Mouse (Mus musculus): ENCODE measurements at regions not wholly inside any gene's neighbourhood (a gene's known extent, or its start where the extent isn't known, plus 50 kb on each side); places are given as distances from the start of the nearest gene placed in this dataset.

DNA sequence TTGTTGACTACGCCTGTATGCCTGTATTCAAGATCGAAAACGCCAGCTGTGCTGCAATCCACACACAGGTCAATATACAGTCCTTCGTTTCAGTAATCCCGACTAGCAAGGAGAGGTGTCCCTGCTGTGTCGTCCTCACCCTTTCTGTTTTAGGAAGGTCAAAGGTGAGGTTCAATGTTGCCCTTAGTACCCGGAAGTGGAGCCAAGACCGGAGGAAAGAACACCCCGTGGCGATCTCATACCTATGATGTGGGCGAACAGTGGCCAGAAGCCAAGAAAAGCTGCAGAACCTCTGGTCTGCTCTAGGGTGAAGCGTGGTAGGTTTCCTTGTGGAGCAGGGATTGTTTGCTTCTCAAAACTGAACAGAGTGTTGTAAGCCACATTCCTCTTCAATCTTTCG is 217.9 kb upstream of the Nr2f2 start:
- no peak for DNase-seq (ENCODE audit: low spot score in 2 of 2)

DNA sequence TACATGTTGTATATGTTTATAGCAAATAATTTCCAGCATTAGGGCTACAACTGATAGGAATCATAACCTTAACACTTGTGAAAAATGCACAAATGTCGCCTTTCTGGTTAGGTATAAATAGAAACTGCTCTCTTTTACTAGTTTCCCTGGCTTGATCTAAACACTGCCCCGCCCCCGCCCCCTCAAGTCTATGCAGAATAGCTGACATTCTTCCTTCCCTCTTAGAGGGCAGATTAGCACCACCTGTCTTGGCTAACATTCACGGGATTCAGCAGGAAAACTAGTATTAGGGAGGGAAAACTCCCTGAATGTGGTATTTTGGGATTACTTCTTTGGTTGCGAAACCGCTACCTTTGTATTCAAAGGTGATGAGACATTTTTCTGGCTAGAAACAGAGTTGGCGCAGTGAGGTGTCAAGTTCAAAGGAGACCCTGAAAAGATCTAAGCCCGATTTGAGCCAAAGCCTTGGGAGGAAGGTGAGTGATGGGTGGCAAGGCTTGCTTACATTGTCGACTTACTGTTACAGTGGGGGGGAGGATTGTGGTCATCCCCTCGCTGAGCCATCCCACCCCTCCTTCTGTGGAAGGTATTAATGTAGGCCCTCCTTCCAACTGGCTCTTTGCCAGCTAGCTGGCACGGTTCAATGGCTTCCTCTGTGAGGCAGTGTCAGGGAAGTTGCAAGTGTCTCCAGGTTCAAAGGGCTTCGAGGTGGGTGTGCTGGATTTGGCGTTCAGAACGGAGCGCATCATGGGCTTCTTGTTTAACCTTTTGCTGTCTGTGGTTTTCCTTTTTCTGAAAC is 209.8 kb upstream of the Nr2f2 start:
- no peak for DNase-seq (ENCODE audit: low spot score in 2 of 2)

DNA sequence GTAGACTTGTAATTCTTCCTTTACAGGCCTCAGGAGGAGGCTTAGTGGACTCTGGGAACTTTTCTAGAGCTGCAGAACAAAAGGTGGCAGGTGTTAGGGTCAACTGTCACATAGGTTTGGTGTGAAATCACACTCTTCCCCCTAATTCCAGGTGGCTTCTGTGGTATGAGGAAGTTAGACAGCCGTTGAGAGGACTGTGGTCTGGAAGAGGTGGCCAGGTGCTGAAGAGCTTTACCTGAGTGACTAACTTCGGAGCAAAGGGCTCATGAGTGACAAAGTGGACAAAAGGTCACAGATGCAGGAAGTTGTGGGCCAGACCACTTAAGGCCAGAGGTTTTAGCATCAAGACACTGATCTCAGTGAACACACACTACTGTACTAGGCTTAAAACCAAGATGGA is 209.1 kb upstream of the Nr2f2 start:
- no peak for DNase-seq (ENCODE audit: low spot score in 2 of 2)

DNA sequence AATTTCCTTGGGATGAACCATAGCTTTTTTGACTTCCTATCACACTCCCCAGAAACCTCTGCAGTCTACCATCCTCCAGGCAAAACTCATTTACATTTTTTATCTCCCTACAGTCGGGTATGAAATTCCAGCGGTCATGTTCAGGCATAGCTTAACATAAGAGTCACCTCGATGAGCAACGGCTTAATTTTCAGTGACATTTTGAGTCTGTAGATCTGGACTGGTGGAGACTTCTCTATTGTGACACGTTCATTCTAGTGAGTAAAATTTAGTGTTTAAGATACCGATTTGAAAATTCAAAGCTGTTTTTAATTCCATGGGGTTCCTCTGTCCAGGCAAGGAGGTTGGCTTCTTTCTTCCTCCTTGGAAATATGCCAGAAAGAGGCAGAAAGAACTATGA is 207.7 kb upstream of the Nr2f2 start:
- no peak for DNase-seq (ENCODE audit: low spot score in 2 of 2)

DNA sequence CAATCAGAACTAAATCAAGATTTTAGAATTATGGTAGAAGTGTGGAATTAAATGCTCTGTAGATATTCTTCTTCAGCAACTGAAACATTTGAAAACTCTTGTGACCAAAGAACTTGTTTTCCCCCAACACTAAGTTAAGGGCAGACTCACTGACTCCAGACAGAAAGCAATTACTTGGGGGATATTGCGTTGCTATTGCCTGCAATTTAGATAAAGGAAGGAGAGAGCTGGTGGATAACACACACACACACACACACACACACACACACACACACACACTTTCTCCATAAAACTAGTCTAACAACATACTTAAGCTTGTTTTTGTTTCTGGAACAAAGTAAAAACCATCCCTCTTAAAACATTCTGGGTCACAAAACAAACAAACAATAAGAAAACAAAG is 198.5 kb upstream of the Nr2f2 start:
- DNase-seq (ENCODE audit: low spot score in 2 of 2): no peak

DNA sequence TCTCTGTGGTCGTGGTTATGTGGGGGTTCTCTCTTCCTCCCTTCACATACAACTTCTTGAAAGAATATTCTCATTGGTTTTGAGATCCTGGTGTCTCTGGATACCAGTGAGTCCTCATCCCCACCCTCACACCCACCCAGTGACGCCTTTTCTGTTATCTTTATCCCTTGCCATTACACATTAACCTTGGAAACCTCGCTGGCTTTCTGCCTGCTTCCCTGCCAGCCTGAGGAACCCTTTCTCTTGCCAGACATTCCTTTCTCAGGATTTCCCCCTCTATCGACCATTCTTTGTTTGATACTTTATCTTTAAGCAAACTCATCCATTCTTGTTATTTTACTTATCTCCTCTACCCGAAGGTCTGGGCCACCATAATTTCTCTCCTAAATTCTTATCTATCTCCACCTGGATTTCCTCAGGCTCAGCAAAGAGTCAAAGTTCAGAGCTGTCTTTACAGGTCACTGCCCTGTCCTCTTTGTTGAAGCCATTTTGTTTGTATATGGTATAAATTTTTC is 182.5 kb upstream of the Nr2f2 start:
- DNase-seq (ENCODE audit: low spot score in 2 of 2): no peak

DNA sequence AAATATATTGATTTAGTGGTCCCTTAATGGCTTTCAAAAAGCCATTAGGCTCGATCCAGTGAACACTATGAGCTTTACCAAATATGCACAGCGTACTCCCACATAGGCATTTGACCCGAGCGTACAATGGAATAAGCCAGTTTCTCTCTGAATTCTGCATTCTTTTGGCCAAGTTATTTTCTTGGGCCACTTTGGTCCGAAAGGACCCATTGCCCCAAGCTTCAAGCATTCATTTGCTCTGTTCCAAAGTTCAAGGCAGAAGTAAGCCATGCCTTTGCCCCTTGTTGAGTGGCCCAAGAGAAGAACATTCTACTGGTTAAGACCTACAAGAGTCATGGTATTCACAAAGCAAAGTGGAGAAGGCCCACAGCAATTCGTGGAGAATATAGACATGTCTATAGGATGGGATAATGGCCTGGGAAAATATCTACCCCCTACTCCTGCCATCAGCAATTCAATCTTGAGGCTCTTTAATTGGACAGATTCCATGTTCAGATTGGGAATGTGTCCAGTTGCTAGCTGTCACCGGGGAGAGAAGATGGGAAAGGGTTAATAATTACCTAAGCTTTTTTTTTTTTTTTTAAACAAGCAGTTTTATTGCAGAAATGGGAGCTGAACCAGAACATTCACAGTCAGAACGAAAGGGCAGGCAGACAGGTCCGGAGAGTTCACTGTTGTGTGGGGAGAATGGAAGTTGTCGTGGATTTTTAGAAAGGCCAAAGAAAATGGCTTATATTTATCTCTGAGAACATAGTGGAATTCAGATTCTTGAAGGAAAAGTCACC is 175.5 kb upstream of the Nr2f2 start:
- DNase-seq (ENCODE audit: low spot score in 2 of 2): no peak

DNA sequence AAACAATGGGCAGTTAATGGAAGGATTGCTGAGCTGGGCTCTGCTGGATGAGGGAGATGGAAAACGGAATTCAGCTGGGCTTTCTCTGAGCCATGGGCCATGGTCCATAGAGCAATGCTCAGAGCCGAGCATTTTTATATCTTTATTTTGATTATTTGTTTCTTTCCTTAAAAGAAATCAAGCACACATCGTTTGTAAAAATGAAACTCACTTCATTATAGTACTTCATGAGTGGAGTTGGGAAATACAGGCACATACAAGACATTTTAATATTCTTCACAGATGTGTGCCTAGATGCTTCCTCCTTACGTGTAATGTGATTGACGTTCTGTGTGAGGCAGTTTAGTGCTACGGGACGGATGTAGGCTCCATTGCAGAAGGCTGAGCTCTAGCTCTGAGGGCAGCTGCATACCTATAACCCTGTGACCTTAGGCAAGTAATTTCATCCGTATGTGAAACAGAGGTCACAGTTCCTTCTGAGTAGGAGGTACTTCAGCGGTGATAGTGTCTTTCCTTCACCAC is 172.6 kb upstream of the Nr2f2 start:
- DNase-seq (ENCODE audit: low spot score in 2 of 2): no peak

DNA sequence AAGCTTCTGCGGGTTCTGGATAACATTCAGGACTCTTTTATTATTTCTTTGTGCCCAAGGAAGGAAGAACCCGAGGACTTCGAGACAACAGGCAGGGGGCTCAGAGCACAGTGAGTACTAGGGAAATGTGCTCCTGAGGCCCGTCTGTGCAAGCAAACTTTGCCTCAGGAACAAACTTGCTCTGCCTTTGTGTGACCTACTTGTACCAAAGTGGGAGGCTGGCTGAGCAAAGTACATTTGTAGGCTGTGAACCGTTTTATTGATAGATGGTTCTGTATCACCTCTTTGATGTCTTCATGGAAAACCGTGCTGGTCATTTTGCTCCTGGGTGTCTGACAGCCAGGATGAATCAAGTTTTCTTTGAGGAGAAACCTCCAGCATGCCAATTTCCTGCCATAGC is 169.5 kb upstream of the Nr2f2 start:
- no peak for DNase-seq (ENCODE audit: low spot score in 2 of 2)

DNA sequence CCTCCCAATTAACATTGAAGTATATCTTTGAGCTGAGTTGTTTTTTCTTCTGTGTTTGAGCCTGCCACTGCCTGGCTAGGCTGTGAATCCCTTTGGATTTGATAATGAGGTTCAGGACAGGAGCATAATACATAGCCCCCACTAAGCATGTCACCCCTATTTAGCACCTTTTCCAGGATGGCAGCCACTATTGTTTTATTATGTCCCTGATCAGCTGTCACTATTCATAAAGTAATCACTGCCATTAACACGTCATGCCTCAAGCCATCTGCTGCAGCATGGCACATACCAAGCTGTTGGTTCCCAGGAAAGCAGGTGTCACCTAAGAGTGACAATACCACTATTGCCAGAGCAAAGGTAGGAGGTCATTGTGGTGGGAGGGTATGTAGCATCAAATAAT is 167.0 kb upstream of the Nr2f2 start:
- DNase-seq (ENCODE audit: low spot score in 2 of 2): no peak

DNA sequence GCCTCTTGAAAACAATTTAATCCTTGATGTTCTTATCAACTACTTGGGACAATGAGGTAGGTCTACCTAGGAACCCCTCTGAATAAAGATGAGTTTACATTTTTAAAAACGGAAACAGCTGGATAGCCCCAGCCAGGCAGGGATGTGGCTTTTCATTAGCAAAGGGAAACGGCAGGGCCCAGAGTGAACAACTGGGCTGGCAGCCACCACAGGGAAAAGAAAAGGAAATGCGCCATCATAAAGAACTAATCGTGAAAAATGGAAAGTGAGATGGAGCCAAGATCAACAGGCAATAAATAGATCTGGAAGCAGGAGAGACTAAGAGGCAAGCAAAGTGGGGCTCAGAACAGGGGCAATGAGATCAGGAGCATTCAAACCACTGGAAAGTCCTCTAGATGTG is 161.4 kb upstream of the Nr2f2 start:
- DNase-seq (ENCODE audit: low spot score in 2 of 2): no peak

DNA sequence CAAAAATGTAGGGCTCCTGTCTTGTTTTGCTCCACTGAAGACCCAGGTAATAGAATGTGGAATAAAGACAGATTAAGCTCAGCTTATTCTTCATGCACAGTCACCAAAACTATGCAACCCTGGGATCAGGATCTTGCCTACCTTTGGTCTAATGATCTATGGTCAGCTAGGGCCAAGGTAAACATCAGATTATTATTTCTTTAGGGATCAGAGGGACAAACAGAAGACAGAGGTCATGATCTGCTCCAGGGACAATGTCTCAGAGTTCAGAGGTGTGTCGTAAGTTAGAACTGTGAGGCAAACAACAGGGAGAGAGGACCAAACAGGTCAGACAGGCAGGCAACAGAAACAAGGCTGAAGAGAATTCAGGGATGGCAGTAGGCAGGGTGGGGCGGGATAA is 158.8 kb upstream of the Nr2f2 start:
- DNase-seq (ENCODE audit: low spot score in 2 of 2): no peak

DNA sequence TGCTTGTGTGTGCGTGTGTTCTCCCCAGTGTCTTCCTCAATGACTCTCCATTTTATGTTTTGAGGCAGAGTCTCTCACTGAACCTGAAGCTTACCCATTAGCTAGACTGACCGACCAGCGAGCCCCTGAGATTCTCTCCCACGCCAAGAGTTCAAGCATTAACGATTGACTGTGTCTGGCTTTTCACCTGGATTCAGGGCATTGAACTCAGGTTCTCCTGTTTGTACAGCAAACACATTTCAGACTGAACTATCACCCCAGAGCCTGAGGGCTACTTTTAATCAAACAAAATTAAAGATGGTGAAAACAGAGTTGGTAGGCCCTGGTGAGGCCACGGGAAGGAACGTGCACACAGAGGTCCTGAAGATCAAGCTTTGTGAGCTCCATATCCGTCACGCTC is 158.2 kb upstream of the Nr2f2 start:
- no peak for DNase-seq (ENCODE audit: low spot score in 2 of 2)

DNA sequence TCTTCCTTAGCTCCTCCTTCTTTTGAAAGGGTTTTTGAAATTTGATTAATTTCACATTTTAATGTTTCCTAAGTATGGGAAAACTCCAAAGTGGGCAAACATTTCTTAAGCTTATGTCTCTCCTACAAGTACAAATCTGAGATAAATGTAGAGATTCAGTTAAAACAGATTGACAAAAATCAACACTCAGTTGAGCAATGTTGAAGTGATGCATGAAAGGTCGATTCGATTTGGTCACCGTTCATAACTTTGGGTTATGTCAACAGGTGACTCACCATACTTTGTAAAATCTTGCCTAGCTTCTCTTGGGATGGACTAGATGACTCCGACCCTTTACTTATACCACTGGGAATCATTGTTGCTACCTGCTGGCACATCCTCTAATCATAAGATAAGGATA is 157.7 kb upstream of the Nr2f2 start:
- no peak for DNase-seq (ENCODE audit: low spot score in 2 of 2)

DNA sequence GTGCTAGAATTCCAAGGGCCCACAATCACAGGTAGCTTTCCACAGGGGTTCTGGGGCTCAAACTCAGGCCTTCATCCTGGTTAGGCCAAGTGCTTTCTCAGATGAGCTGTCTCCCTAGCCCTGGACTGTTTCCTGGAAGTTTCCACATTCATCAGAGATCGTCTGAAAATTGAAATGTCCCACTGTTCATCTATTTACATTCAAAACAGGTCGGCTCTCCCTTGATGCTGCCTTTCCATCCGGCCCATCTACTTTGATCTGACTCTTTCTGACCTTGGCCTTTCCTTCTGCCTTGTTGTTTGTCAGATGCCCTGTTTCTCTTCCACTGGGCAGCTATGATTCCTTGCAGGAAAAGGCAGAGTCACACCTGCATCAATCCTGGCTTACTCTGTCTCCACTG is 150.2 kb upstream of the Nr2f2 start:
- no peak for DNase-seq (ENCODE audit: low spot score in 2 of 2)

DNA sequence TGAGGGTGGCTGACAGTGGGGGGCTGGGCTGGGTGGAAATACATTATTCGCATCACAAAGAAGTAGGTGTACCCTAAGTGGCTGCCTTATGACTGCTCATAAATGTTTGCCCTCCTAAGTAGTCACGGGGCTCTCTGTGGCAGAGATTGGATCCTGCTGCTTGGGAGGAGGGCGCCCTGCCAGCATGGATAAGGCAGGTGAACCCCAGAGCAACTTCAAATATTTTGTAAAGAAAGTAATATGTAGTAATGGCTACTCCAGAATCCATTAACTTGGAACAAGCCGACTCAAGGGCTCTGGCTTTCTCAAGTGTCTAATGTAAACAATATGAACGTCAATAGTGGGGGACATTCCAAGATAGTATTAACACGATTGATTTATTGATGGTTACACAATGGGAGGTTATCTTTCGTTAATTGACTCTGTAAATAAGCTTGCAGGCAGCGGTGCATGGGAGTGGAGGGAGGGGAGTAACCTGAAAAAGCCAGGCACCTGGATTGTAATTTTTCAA is 148.9 kb upstream of the Nr2f2 start:
- no peak for DNase-seq (ENCODE audit: low spot score in 2 of 2)

DNA sequence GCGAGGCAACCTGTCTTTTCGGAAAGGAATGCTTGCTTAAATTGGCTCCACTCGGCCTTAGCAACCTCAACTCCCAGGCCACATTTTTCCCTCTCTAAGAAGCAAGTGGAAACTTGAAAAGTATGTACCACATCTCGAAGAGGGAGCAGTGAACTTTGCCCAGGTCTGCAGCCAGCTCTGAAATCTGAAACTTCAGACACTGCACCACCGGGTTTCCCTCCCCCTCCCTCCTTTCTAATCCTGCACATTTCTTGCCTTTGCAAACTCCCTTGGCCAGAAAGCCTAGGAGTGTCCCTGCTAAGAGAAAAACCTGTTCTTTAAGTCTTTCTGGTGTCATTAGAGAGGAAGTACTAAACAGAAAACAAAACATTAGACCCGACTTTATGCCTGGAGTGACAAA is 148.1 kb upstream of the Nr2f2 start:
- DNase-seq (ENCODE audit: low spot score in 2 of 2): no peak

DNA sequence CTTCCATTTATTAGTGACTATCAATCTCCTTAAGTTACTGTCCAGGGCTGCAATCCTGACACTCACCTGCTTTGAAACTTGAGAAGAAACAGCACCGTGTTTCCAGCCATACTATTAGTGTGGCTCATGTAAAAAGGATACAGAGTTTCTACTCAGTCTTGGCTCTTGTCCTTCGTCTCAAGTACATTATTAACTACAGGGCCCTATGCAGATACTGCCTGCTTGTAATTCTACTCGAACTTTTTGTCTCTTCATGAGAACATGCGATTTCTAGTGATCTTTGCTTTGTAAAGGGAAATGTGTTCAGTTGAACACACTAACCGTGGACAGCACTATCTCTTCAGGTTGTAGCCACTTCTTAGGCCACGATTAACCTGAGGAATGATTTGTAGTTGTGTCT is 145.8 kb upstream of the Nr2f2 start:
- no peak for DNase-seq (ENCODE audit: low spot score in 2 of 2)

DNA sequence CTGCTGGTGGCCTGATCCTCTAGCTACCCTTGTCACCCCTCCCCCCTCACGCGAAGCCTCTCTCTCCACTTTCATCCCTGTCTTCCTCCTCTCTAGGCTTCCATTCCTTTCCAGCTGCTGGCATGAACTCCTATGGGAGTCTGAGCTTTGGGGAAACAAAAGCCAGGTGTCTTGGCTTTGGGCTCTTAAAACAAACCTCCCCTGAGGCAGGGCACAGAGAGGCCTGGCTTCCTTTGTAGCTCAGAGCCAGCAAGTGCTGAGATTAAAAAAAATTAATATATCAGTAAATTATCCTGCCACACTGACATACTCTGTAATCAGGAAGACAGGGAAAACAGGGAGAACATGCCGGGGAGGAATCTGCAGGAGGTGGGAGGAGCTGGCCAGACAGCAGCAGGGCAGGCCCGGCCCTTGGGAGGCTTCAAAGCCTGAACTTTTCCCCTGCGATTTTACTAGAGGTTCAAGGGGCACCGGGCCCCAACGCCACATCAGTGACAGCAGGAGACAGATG is 139.2 kb upstream of the Nr2f2 start:
- no peak for DNase-seq (ENCODE audit: low spot score in 2 of 2)

DNA sequence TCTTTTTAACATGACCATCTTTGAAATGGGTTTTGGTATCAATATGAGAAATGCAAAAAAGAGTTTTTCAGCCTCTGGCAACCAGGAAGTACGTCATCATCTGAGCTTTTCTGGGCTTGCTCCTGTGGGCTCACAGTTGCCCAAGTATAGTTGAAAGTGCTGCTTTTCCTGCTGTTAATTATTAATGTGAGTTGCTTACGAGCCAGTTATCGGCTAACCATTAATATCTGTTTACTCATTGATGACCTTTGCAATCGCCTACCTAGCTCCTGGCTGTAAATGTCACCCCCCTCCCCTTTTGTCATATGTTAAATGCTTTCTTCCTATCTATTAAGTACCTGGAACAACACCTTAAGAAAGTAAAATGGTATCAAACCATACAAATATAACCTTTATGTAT is 135.3 kb upstream of the Nr2f2 start:
- DNase-seq (ENCODE audit: low spot score in 2 of 2): no peak

DNA sequence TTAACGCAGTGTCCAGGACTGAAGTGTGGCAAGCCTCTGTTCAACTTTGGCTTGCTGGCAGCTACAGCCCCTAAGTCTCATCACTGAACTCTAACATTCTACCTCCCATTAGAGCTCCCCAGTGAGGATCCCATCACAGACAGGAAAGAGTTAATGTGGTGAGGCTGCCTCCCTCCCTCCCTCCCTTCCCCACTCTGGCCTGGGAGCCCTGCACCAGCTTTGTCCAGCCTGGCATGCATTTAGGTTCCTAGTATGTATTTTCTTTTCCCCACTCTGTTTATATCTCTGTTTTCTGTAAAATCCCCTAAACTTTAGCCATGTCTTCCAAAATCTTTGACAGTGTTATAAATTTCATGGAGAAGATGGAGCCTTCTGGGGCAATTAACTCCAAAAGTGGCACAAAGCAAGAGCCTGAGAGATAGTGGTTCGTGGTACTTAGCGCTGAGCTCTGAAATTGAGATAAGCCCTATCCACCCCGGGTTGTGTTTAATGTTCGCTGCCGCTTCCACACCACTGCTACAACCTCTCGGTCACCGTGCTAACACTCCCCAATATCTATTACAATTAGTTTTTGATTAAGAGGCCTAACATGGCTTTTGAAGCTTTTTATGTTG is 130.1 kb upstream of the Nr2f2 start:
- no peak for DNase-seq (ENCODE audit: low spot score in 2 of 2)

DNA sequence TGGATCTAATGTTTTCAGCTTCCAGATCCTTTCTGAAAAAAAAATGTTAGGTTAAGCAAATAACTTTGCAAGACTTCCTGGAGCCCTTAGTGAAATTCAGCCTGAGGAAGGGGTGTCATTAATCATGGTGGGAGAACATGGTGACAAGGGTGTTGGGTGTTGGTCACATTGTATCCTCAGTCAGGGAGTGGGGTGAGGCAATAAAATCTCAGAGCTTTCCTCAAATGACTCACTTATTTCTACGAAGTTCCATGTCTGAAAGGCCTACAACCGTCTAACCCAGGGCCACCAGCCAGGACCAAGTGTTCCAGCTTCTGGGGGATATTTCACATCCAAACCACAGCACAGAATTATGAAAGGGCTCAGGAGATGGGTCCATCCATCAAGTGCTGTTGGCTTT is 117.7 kb upstream of the Nr2f2 start:
- DNase-seq (ENCODE audit: low spot score in 2 of 2): no peak
